Mouse (Mus musculus) CH12.LX (cell line): ENCODE results near the gene Itpr2.

Source experiments
- CHD2 ChIP-seq: IDR thresholded peaks from 2 replicates; pipeline ENCODE4 v1.6.1; 2011; ENCODE audit warnings: low read length, improper control_type of control experiment
- CTCF ChIP-seq, 2 experiments: IDR thresholded peaks in 1 of 2; conservative IDR thresholded peaks in 1 of 2; 2 replicates each; pipeline ENCODE4 v1.5.1; 2011 to 2012; ENCODE audit warnings: low read depth in 2 of 2, low read length in 2 of 2, improper control_type of control experiment in 1 of 2, inconsistent platforms in 1 of 2, mild to moderate bottlenecking in 1 of 2, moderate library complexity in 1 of 2
- E2F4 ChIP-seq: IDR thresholded peaks from 2 replicates; pipeline ENCODE4 v1.6.1; 2011; ENCODE audit warnings: low read depth, low read length, improper control_type of control experiment; ENCODE audit not compliant: insufficient replicate concordance
- EP300 ChIP-seq: IDR thresholded peaks from 2 replicates; pipeline ENCODE4 v1.6.1; 2011; ENCODE audit warnings: low read length, improper control_type of control experiment
- KAT2A ChIP-seq: IDR thresholded peaks from 2 replicates; pipeline ENCODE4 v1.6.1; 2012; ENCODE audit warnings: low read length, improper control_type of control experiment, inconsistent platforms; ENCODE audit not compliant: insufficient replicate concordance
- MAFK ChIP-seq: IDR thresholded peaks from 2 replicates; pipeline ENCODE4 v1.6.1; 2011; ENCODE audit warnings: low read length, improper control_type of control experiment; ENCODE audit not compliant: insufficient replicate concordance
- MAX ChIP-seq: IDR thresholded peaks from 2 replicates; pipeline ENCODE4 v1.6.1; 2011; ENCODE audit warnings: low read length, improper control_type of control experiment
- NELFE ChIP-seq: IDR thresholded peaks from 2 replicates; pipeline ENCODE4 v1.6.1; 2011; ENCODE audit warnings: low read depth, low read length, improper control_type of control experiment
- POLR2A ChIP-seq: IDR thresholded peaks from 2 replicates; pipeline ENCODE4 v1.6.1; 2011; ENCODE audit warnings: low read depth, mild to moderate bottlenecking, improper control_type of control experiment, low read length
- POLR2AphosphoS2 ChIP-seq: IDR thresholded peaks from 2 replicates; pipeline ENCODE4 v1.6.1; 2011; ENCODE audit warnings: low read depth, low read length, improper control_type of control experiment
- RCOR1 ChIP-seq: conservative IDR thresholded peaks from 2 replicates; pipeline ENCODE4 v1.6.1; 2012; ENCODE audit warnings: low read depth, mild to moderate bottlenecking, inconsistent platforms, low read length, improper control_type of control experiment
- USF1 ChIP-seq: IDR thresholded peaks from 2 replicates; pipeline ENCODE4 v1.6.1; 2014; ENCODE audit warnings: low read depth, mild to moderate bottlenecking, inconsistent platforms, low read length, improper control_type of control experiment

DNA sequence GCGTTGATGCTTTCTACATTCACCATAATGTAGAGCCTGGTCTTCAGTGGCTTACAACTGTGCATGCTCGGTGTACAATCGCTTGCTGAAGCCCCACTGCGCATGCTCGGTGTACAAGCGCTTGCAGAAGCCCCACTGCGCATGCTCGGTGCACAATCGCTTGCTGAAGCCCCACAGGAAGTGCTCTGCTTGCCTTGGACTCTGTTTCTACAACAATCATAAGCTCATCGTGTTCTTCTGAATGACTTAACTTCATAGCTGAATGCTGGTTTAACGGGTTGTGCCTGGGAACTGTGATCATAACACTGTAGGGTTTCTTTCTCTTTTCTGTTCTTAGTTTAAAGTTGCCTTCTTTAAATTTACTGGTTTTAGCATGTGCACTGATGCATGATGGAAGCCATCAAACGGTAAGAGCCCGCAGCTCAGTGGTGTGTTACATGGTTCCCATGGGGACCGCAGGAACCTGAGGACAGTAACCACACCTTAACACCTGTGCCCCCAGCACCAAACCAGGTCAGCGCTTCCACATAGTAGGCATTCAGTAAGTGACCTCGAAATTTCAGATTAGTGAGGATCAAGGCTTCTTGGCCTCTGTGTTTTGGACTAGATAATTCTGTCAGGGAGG is 90.5 kb downstream of the Itpr2 start:
- TF ChIP-seq MAX, result no peak
- TF ChIP-seq KAT2A, result no peak
- no peak for TF ChIP-seq USF1
- TF ChIP-seq POLR2A, result no peak
- no peak for TF ChIP-seq CTCF (conservative IDR thresholded peaks at IDR 0.05 in 1 of 2, IDR thresholded peaks at IDR 0.05 in 1 of 2; ENCODE audit: low read depth in 2 of 2, low read length in 2 of 2)
- no peak for TF ChIP-seq POLR2AphosphoS2
- TF ChIP-seq CHD2, result no peak
- no peak for TF ChIP-seq RCOR1
- TF ChIP-seq E2F4, result no peak
- TF ChIP-seq EP300, result no peak
- TF ChIP-seq NELFE, result no peak
- no peak for TF ChIP-seq MAFK
